Mouse (Mus musculus) layer of hippocampus, adult 9-11 months (tissue): ENCODE data around the gene Jazf1.

Experiments
- DNase-seq: peaks from one replicate; pipeline ENCODE4 v3.0.0; 2022

Jazf1 gene

DNA sequence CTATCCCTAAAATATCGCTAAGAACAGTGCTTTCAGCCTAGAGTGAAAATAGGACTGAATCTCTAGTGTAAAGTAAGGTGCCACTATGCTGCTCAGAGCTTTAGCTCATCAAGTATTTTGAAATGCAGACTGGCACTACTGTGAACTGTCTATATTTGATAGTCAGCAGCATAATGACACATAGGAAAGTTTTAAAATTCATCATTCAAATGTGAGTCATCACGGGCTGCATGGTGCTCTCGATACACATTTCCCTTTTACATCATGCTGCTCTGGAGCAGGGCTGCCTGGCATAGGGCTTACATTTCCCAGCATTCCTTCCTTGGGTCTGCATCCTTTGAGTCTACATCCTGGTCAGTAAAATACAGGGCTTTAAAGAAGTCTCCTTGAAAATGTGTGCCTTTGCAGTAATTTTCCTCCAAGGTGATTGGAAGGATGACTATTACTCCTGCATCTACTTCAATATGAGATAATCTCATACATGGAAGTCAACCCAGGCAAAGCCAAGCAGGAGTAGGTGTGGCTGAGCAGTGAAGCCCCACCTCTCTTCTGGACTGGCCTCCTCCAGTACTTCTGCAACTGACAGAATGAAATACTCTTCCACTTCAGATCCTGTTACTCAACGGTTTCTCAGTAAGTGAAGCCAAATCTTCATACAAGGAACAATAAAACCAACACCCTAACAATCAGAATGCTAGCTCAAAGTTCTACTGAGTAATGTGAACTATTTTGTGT, 165.0 kb downstream of the Jazf1 start:
- no peak for DNase-seq

DNA sequence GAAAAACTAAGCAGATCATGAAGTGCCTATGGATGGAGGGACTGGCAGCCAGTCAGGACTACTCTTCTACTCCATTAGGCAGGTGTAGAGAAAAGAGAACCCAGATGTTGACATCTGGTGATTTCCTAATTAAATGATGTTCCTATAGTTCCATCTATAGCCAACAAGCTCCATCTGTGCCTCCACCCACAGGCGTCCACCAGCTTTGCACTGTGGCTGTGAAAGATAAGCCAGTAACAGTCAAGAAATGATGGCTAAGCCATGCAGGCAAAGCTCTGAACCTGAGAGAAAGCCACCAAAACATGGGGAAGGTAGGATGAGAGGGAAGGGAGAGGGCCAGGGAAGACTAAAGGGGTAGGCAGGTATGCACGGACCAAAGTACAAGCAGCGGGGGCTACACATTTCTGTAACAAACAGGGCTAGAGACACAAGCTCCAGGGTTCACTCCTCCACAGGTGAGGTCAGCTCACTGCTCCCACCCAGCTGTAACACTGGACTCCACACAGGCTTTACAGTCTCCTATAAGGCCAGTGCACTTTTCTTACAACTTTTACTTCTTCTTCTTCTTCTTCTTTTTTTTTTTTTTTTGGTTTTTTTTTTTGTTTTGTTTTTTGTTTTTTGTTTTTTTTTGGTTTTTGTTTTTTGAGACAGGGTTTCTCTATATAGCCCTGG, 168.7 kb downstream of the Jazf1 start:
- DNase-seq, result no peak

DNA sequence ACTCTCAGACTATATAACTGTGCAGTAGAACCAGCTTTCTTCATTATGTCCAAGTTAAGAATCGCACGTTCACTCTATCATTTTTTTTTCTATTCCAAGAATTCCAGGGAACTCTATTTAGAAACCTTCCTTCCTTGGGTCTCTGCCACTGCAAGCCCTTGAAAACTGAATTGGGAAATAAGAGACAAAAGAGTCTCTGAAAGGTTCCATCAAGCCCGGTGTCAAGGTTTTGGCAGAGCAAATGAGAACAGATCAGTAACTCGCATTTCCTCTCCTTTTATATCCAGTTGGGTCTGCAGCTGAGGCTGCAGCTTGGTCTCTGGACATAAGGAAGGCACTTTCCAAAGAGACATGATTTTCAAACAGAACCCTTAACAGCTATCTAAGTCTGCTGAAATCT, 173.4 kb downstream of the Jazf1 start:
- no peak for DNase-seq

DNA sequence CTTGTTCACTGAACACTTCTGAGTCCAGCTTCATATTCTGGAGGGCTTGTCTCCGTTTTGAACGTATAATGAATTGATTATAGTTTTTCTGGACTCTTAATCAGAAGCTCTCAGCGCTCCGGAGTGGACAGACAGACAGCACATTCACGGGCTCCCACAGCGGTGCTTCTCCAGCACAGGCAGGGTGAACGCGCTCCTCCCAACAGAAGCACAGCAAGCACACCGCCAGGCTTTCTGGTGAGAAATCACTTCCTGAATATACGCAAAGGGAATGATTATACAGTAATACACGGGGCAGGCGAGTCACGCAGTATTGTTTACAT, 174.0 kb downstream of the Jazf1 start:
- DNase-seq, result no peak

DNA sequence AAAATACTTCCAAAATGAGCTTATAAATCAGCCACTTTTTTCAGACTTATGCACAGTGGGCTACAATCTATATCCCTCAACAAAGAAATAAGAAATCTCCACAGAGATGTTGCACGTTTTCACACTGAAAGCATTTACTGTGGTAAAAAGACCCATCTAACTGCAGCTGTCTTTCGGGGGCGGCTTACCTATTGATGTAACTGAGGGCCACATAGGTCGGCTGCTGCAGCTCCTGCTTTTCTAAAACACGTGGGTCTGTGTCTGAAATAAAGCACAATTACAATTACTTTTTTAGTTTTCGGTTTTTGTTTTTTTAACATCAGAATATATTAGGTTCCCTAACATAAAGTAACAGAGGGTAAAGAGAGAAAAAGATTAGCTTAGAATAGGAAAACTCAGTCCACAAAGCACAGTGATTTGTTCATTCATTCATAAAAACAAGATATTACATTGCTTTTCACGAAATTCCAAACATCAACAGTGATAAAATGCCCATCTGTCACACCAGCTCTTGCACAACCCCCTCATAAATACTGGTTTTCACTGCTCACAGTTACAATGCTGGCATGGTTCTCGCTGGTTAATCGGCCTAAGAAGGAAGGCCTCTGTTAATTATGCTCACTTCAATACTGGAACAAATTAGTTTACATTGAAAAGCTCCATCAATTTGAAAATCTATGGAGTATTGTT, 174.5 kb downstream of the Jazf1 start:
- peak; percentile 37 for DNase-seq

DNA sequence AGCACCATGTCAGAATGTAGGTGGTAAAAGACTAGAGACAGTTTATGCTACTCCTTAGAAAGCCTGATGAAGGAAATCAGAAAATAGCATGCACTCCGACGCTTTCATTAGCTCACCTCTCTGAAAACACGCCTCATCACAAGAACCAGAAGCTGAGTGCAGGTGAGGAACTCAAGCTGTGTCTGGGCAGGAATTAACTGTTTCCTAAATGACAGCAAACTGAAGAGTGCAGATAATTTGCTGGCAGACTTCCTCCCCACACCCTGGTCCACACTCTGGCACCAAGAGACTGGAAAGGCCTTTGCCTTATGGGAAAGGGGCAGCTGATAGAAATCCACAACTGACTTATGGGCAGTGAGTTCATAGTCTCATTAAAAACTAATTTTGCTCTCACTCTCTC, 175.5 kb downstream of the Jazf1 start:
- DNase-seq, result no peak

GRCm38 (mm10) chr6:52887541-52888203, 180.8 kb downstream of the Jazf1 start:
- DNase-seq, result no peak

GRCm38 (mm10) chr6:52883773-52884172, 184.7 kb downstream of the Jazf1 start:
- DNase-seq, result no peak

GRCm38 (mm10) chr6:52877176-52877575, 191.3 kb downstream of the Jazf1 start:
- no peak for DNase-seq

DNA sequence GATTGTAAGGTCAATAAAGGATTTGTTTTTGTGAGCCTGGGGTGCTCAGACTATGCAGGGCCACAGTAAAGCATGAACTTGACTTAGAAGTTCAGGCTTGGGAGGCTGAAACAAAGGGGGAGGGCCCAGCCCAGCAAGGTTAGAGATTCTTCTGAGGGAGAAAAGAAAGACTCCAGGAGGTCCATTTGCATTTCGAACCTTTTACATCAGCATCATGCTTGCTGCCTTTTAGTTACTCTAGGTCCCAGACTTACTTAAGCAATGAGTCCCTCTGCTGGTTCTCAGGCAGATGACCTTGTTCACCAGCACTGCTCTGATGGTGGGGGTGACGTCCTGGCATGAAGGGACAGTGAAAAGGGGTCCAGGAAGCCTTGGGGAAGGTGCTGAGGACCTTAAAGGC, 197.1 kb downstream of the Jazf1 start:
- no peak for DNase-seq

DNA sequence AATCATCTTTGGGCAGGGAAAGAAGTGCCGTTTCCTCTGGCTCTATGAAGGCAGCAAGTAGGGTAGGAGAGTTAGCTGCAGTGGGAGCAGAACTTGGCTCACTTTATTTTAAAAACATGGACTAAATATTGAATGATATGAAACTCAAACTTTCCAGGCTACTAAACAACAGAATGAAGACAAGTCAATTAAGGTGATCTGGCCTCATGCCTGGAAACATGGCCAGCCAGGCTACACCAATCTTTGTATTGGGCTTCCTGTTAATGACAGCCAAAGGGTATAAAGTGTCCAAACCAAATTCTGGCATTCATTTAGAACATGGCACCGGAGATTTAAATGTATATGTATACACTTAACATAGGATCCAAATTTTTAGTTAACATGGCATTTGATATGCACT, 199.2 kb downstream of the Jazf1 start:
- DNase-seq, result no peak

- DNase-seq, result no peak
Measured at GRCm38 (mm10) chr6:52868352-52868751, 200.1 kb downstream of the Jazf1 start.

- DNase-seq, result no peak
Measured at GRCm38 (mm10) chr6:52861928-52862327, 206.5 kb downstream of the Jazf1 start.

DNA sequence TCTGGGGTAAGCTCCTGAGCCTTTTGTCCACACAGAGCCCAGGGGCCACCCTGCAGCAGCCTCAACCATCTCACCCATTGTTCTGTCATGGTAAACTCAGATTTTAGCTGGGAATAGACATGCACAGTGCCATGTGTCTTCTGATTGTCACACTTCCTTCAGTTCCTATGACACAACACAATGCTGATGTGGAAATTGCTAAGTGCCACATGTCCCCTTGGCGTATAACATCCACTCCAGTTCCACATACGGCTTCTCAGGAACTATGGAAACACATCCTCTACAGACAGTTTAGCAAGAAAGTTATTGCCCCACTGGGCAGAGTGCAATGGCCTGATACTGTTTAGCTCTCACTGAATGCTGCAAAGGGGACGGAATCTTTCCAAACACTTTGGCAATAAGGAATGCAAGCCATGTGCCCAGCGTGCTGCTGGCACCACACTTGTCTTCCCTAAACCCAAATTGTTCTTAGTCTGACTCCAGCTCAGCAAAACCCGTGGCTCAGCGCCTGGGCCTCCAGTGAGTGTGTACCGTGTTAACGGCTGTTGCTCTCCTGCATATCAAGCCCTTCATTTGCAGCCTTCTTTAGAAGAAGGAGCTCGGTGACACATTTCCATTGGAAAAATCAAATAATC, 207.1 kb downstream of the Jazf1 start:
- DNase-seq, result peak; percentile 44

DNA sequence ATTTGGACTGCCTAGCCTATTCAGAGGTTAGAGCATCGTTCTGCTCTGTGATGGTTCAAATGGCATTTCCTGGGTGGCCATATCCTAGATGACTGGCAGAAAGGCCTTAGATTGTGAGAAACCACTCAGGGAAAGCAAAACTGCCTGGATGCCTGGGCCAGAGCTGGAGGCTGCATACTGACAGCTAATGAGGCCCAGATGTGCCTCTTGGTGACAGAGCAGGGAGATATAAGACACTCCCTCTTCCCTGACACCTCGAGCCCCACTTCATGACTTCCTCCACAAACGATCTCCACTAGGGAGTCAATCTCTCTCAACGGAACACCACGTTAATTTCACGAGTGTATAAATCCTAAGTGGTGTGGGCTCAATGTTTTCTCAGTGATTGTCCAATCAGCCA, 207.7 kb downstream of the Jazf1 start:
- DNase-seq, result no peak

GRCm38 (mm10) chr6:52858911-52859431, 209.5 kb downstream of the Jazf1 start:
- no peak for DNase-seq

DNA sequence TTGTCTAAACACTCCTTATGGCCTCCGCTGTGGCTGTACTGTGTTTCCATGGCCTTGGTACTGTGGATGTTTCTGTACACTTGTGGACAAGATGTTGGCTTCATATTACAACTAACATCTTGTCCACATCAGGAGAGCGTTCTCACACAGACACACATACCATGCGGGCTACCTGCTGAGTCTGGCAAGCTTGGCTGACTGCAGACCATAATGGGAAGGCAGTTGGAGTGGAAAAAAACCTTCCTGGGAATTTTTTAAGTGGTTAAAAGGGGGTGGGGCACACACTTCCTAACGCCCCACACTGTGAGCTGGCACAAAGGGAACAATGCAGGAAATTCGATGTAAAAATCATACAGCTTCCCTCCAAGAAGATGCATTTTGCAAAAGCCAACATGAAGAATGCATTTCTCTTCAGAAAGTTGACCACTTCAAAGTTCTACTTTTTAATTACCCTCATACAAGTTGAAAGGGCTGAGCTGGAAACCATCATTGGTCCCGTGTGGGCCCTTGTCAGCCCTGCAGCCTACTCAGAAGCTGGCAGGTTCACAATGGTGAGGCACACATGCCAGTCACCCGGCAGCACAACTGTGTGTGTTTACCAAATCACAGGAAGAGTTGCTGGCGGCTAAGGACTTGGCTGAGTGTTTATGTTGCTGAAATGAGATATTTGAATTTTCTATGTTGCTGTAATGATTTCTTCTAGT, 215.9 kb downstream of the Jazf1 start:
- no peak for DNase-seq

- no peak for DNase-seq
Measured at GRCm38 (mm10) chr6:52851975-52852374, 216.5 kb downstream of the Jazf1 start.

DNA sequence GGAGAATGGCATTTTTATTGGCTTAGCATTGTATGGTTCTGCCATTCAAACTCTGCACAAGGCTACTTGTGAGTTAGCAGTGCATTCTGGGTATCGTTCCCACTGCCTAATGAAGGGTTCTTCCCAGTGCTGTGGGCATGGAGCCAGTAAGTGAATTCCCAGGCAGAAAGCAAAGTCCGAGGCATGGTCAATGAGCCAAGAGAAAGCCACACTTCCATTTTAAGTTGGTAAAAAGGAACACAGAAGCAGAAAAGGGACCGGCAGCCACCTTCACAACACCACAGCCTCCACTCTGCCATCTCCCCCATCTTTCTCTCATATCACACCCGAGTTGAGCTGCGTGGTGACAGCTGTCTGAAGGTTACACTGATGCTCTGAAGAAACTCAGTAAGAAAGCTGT, 217.4 kb downstream of the Jazf1 start:
- DNase-seq, result no peak

DNA sequence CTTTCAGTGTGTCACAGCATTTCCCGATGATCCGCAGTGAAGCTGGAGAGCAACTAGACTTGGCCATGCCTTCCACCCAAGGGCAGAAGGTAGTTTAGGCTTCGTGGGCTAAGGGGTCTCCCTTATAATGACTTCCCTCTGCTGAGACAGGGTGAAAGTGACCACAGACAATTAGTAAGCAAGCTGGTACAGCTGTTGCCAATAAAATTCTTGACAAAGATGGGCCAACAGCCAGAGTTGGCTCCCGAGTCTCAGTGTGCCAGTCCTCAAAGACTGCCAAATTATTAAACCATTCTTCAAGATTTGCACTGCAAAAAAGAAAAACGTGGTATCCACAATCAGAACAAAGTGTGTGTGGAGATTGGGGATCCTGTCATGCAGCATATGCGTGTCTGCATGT, 220.2 kb downstream of the Jazf1 start:
- no peak for DNase-seq

GRCm38 (mm10) chr6:52846314-52846713, 222.1 kb downstream of the Jazf1 start:
- no peak for DNase-seq

DNA sequence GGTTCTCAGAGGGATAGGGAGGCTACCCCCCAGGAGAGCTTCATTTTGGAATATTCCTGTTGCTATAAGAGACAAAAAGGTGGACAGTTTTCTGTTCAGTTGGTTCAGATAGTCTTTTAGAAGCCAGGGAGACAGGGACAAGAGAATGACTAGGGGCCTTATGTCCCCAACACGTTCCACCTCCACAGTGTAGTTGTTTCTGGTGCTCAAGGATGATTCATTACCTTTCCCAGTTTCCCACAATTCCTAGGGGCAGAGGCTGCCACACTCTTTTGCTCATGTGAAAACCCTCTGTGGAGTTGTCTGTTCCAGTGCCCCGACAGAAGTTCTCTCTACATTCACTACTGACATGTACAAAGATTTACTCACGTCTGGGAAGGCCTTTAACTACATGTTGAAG, 223.7 kb downstream of the Jazf1 start:
- no peak for DNase-seq
